Mouse (Mus musculus) adrenal gland, postnatal 10 days (tissue): ENCODE data around the gene Parp16. TPM values are rescaled to one million over a fixed set of nuclear protein-coding genes. Genes with fewer than 3 reads are reported as not detected.
"Not testable (repeated sequence)": the region's sequence is repeated elsewhere in the genome, so short reads cannot be mapped to it uniquely, and the experiment has no call there.

Source experiments
- DNase-seq: peaks from one replicate; pipeline ENCODE4 v3.0.0; 2021; ENCODE audit warnings: mixed read lengths
- total RNA-seq, 2 experiments: library from RNA; stranded (reverse); gene quantifications; 2 replicates each; pipeline ENCODE4 v1.2.3; 2021

The Parp16 gene
- total RNA-seq, 2 experiments from 2014 or later: 12.9 to 19.6 TPM

GRCm38 (mm10) chr9:65178336-65179213, 16.6 kb upstream of the Parp16 start:
- DNase-seq: peak; percentile 39

- no peak for DNase-seq
Measured at GRCm38 (mm10) chr9:65179817-65180624, 15.1 kb upstream of the Parp16 start.

DNA sequence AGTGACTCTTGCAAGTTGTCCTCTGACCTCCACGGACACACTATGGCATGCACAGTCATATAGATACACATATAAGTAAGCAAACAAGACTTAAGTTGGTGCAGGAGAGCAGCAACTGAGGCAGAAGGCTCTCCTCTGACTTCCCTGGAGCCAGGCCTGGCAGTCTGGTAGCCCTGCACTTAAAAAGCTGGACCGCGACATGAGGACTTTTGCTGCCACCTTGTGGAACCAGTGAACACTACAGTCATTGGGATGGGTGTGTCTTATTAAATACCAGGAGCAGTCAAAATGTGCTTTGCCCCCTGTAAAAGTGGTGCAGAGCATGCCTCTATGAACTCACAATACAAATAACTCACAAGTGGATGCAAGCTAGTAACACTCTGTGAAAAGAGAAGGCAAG, 6.6 kb upstream of the Parp16 start:
- peak; percentile 89 for DNase-seq

DNA sequence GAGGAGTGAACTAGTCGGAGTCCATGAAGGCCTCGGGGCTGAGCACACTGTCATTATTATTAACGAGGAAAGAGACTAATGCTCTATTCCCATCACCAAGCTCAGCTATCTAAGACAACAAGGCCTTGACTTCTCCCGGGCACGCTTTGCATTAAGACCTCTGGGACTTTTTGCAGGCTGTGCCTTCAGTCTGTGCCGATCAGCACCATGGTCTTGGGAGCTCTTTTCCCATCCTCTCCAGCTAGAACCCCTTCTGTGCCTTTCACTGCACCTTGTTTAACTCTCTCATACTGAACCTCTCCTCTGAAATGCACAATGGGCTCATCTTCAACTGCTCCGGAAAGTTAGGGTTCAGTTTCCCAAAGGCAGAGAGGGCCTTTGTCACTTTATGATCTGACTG, 4.8 kb upstream of the Parp16 start:
- DNase-seq: no peak

DNA sequence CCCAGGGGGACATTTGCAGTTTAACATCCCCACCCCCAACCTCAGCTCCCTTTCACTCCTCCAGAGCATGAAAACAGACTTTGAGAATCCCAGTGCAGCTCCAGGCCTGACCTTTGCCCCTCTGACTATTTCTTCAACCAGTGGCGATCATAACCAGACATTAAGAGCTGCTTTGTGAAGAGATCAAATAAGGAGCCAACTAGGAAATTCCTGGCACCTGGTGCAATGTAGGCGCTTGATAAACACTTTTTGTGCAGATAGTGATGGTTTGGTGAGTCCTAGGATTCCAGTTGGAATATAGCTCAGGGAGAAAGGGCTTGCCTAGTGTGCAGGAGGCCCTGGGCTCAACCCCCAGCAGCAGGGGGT, 3.8 kb upstream of the Parp16 start:
- no peak for DNase-seq

DNA sequence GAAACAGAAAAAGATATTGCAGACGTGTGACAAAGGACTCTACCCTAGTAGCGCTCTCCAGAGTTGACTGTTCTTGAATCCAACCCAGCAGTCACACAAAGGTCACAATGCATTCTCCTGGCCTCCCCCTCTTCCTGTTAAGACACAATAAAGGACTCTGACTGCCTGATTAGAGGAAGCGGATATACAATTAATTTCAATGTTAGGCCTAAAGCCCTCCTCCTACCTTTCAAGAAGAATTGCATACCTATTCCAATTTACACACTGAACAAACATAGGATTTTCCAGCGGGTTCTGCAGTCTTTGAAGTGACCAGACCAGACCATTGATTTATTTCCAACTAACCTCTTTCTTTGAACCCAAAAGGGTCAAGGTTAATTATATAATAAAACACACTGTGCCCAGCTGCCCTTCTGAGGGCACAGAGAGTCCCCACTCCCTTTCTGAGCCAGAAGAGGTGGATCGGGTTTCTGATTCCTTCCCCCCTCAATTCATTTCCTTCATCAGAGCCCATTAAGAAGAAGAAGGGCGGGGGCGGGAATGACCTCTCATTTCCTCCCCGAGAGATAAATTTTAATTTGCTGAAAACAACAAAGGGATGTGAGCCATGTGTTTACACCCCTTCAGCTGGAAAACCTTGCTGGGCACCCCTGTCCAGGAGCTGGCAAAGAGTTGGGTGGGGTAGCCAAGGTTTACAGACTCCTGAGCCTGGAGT, 3.2 kb upstream of the Parp16 start:
- DNase-seq: no peak

- DNase-seq: no peak
Measured at GRCm38 (mm10) chr9:65193214-65193613, 1.9 kb upstream of the Parp16 start.

DNA sequence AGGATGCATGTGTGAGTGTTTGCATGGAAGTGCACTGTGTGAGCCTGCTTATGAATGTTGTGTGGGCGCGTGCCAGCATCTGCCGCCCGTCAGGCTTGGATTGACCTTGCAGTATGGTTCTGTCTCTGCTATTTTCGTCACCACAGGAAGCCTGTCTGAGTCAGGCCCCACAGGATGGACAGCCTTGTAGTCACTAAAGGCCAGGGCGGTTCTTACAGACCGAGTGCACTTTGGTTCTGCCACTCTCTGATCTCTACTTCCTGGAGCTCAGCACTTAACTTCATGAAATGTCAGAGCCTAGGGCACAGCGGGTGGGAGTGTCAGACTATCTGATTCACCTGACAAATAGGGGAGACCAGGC, 448 bp downstream of the Parp16 start:
- DNase-seq: peak; percentile 82

GRCm38 (mm10) chr9:65195982-65196737, 1.0 kb downstream of the Parp16 start:
- DNase-seq: no peak

DNA sequence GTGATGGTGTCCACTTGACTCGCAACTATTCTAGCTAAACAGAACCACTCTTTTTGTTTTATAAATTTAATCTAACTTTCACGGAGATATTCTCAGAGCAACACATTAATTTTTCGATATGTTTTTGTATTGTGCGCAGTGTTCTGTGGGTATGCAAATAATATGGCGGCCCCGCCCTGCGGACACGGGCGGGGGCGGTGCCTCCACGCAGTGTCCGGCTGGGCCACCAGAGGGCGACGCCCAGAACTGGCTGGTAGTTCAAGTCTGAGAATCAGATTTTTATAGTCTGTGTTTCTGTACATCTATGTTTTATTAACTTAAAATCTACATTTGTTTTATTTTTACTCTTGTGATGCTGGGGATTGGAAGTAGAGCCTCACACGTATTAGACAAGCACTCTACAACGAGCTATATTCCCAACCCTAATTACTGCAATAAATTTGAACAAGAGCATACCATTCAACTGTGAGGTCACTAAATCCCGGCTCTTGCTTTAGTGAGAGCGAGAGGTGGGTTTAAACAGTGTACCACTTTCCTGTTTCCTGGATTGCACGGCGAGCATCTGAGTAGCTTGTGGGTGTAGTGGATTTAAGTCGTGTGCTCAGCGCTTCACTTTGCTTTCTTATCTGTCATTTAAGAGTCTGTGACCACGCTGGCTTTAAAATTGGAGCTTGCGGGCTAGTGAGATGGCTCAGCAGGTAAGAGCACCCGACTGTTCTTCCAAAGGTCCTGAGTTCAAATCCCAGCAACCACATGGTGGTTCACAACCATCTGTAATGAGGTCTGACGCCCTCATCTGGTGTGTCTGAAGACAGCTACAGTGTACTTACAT, 1.8 kb downstream of the Parp16 start:
- DNase-seq: peak; percentile 98

DNA sequence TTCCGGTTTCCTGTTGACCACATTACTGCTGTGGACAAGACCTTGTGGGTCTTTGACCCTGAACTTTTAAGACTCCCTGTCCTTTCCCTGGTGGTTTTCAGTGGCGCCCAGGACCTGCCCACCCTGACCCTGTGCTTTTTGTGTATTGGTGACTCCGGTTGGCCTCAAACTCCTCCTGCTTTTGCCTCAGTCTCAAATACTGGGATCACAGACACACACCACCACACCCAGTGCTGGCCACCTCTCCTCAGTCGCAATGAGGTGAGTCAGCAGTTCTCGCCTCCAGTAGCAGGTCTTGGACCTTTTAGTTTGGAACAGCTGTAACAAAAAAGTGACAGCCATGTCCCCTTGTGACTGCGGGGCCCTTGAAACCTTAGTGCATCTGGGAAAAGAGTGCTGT, 2.7 kb downstream of the Parp16 start:
- DNase-seq: no peak

- DNase-seq: no peak
Measured at GRCm38 (mm10) chr9:65199723-65200122, 4.6 kb downstream of the Parp16 start.

GRCm38 (mm10) chr9:65200606-65201005, 5.5 kb downstream of the Parp16 start:
- peak; percentile 70 for DNase-seq

- DNase-seq: no peak
Measured at GRCm38 (mm10) chr9:65201021-65201380, 5.8 kb downstream of the Parp16 start.

GRCm38 (mm10) chr9:65201381-65202164, 6.4 kb downstream of the Parp16 start:
- DNase-seq: peak; percentile 88

GRCm38 (mm10) chr9:65202165-65202754, 7.1 kb downstream of the Parp16 start:
- no peak for DNase-seq

- no peak for DNase-seq
Measured at GRCm38 (mm10) chr9:65205049-65205815, 10.1 kb downstream of the Parp16 start.

GRCm38 (mm10) chr9:65207041-65207815, 12.1 kb downstream of the Parp16 start:
- not testable (repeated sequence) for DNase-seq
